Mouse (Mus musculus) urinary bladder, postnatal 4 days (tissue): ENCODE measurements around the gene Nckap5.

Experiments used
- DNase-seq, 2 experiments: peaks; one replicate each; pipeline ENCODE4 v3.0.0; 2021 to 2022; ENCODE audit warnings: low spot score in 2 of 2

Gene Nckap5

GRCm38 (mm10) chr1:126366736-126367135 lies 463.9 kb downstream of the Nckap5 start:
- DNase-seq: no peak

DNA sequence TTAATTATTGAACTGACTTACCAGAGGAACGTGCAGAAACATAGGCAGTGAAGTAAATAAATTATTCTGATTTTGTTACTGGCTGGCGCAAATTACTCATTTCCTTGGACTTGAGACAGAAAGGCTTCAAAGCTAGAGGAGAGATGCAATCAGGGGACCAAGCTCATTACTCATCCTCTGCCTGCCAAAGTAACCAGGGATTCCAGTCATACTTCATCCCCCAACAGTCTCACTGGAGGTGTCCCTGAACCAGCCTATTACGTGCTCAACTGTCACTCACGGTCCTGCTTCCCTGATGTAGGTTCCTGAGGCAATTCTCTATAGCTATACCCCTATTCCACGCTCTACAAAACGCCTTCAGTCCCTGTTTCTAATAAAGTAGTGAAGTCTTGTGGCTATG lies 466.0 kb downstream of the Nckap5 start:
- no peak for DNase-seq

- DNase-seq: no peak
Measured at GRCm38 (mm10) chr1:126360531-126361220, 469.9 kb downstream of the Nckap5 start.

- DNase-seq: no peak
Measured at GRCm38 (mm10) chr1:126360111-126360510, 470.5 kb downstream of the Nckap5 start.

- DNase-seq: no peak
Measured at GRCm38 (mm10) chr1:126341806-126342205, 488.8 kb downstream of the Nckap5 start.

- no peak for DNase-seq
Measured at GRCm38 (mm10) chr1:126339250-126339649, 491.3 kb downstream of the Nckap5 start.

DNA sequence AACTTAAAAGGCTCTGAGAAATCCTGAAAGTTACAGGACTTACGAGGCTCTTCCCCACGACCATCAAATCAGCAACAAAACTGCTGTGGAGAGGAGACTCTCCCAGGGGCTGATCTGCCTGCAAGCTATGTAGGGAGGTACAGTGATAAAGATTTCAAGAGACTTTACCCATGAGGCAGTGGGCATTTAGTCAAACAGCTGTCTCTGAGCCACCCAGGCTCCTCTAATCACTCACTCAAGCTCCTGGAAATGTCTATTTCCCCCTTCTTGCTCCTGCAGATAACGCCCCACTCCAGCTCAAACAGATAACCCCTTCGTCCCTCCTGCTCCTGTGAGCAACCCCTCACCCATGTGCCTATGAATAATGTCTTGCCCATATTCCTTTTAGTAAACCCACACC lies 496.4 kb downstream of the Nckap5 start:
- no peak for DNase-seq

GRCm38 (mm10) chr1:126332026-126332425 lies 498.6 kb downstream of the Nckap5 start:
- no peak for DNase-seq

DNA sequence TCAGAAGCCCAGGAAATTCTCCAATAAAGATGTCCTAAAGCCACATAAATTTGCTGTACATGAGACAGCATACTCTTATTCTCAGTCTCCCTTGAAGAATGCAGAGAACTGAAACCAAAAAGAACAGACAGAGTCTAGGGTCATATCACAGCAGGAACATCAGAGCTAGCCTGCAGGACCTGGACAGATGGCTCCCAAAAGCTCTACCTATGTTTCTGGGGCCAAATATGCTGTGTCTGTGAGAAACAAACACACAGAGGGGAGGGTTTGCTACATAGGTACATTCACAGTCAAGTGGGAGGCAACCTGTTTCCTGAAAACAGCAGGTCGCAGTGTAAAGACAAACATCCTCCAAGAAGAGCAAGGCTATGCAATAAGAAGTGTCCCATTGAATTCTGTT lies 509.9 kb downstream of the Nckap5 start:
- DNase-seq: no peak

DNA sequence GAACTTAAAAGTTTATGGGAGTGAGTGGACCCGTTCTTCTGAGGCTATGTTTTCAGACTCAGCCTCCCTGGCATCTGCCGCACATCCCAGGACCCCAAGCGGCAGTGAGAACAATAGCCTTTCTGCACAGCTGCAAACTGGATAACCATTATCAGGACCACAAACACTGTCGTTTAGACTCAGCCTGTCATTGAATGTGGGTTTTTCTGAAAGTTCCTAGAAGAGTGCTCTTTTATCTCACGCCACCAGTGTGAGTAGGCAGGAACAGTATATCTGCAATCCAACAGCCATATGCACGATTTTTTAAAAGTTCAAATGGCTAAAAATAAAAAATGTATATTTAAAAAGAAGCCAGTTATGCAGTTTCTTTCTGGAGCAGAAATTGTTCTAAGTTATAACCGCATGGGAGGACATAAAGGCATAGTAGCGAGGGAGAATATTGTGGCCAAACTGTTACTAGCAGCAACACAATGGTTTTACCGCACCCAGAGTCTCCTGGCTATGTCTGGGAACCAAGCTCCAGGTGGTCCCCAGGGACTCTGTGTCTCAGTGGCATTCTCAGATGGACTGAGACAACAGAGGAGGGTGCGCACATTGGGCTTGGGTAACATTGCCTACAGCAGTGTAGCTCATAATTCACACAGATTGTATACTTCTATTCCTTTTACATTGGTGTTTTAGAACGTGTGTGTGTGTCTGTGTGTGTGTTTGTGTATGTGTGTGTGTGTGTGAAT lies 512.6 kb downstream of the Nckap5 start:
- no peak for DNase-seq

DNA sequence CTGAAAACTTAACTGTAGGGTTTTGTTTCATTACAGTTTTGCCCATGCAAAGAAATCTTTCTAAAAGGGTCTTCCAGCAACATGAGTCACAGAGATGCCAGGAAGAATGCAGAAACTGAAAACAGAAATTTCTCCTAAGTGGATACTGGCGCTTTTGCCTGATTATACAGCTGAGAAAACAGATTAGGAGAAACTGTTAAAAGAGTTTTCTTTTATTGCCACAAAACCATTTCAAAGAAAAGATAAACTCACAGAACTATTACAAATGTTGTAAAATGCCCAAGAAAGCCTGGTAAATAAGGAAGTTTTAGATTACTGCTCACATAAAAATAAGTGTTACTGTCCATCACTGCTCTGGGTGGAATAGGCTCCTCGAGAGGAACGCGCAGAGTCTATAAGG lies 513.3 kb downstream of the Nckap5 start:
- no peak for DNase-seq

DNA sequence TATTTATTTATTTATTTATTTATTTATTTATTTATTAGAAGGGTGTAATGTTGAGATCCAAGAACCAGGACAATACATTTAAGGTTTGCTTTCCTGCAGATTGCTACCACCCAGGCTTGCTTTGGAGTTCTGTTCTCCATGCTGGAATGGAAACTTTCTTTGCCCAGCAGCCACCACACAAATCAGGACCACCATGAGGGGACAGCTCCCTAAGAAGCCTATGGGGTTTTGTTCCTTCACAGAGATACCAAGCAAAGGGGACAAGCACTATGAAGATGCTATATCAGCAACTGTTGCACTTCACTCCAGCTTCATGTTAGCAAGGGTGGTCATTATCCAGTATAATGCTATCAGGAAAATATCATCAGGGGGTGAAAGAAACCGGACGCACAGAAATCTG lies 513.7 kb downstream of the Nckap5 start:
- no peak for DNase-seq

- DNase-seq: no peak
Measured at GRCm38 (mm10) chr1:126301129-126301528, 529.5 kb downstream of the Nckap5 start.

- DNase-seq: no peak
Measured at GRCm38 (mm10) chr1:126264931-126265330, 565.7 kb downstream of the Nckap5 start.

GRCm38 (mm10) chr1:126254364-126254763 lies 576.2 kb downstream of the Nckap5 start:
- DNase-seq: no peak

- DNase-seq: no peak
Measured at GRCm38 (mm10) chr1:126253934-126254333, 576.7 kb downstream of the Nckap5 start.

DNA sequence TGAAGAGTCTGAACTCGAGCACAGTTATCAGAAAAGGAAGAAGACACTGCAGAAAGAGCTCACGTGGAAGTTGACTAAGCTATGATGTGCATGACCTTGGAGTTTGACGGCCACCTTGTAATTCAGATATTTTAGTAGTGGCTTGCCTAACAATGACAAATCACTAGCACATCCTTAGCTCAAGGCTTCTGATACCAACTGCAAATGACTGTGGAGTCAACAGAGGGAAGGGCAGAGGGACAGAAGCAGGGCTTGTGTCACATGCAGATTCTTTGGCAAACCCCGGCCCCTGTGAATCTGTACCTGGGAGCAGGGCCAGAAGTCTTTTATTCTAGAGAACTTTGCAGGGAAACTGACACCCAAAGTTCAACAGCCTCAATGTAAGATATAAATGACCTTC lies 597.4 kb downstream of the Nckap5 start:
- DNase-seq: no peak

DNA sequence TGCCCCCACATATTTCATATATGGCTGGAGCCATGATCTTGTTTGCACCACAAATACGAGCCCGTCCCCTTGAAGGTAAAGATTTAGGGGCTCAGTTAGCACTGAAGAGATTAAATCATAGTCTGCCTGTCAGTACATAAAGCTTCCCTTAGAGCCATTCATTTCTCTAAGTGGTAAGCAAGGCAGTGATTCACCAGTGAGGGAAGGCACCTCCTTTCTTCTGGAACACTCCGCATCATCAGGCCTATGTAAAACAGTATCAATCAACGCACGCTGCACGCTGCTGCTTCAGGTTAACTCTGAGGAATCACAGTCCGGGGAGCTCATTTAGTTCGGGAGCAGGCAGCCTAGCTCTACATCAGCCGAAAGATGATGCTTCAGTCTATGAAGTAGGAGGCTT lies 599.4 kb downstream of the Nckap5 start:
- no peak for DNase-seq

GRCm38 (mm10) chr1:126210212-126210611 lies 620.4 kb downstream of the Nckap5 start:
- no peak for DNase-seq

DNA sequence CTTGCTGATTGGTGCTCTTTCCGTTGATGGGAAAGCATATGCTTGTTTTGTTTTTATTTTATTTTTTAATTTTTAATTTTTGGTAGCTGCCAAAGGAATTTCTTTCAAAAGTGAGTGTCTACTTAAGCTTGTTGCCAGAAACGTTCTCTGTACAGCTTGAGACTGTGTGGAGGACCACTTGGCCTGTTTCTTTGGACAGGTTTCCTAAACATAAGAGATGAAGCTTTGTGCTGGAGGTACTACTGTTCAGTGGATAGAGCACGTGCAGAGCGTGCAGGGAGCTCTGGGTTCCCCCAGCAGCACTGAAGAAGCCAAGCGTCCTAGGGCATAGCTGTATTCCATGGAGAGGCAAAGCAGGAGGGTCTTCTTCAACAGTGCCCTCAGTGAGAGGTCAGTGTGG lies 620.9 kb downstream of the Nckap5 start:
- no peak for DNase-seq

- DNase-seq: no peak
Measured at GRCm38 (mm10) chr1:126209131-126209530, 621.5 kb downstream of the Nckap5 start.

DNA sequence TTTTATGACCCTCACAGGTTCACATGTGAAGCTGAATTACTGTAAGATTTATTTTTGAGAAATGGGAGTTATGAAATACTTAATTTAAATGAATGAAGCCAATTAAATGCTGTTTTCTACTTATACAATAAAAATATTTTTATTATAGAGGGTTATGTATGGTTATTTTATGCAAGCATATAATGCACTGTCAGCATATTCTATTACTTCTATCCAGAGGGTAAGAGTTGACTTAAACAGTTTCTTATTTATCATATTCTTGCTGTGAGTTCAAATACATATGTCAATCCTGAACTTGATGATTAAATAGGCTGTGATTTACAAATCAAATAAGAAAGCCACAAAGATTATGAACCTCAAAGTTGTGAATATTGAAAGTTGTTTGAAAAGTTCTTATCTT lies 633.7 kb downstream of the Nckap5 start:
- DNase-seq: no peak

DNA sequence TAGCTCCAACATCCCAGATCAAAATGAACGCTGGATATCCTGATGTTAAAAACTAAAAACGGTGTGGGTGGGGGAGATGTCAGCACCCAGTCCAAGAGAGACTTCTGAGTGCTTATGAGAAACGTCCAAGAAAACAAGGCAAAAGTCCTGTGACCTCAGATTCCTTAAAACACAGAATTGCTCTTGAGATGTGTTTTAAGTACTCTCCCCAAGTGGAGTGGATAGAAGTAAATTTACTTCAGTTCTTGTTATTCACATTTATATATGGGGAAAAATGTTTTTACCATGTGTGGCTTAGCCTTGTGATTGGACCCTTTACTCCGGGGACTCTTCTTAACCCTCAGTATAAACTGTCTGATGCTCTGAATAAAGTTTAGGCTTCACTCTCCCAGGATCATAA lies 640.2 kb downstream of the Nckap5 start:
- no peak for DNase-seq

DNA sequence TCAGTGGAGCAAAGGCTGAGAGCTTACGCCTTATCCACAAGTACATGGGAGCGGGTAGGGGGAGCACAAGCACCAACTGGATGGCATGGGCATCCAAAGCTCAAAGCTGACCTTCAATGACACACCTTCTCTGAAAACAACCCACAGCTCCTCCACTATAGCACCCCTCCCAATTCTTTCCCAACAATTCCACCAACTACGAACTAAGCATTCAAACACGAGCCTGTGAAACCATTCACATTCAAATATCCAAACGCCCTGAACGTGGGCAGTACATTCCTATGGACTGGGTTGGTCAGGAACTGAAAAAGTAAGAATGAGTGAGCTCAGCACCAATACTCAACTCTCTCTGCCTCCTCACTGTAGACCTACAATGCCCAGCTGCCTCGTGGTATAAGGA lies 646.8 kb downstream of the Nckap5 start:
- DNase-seq: no peak
